Mouse (Mus musculus) heart, embryonic 10.5 days (tissue): Measurements from ENCODE around the gene Arf6. TPM values are rescaled to one million over a fixed set of nuclear protein-coding genes. Genes with fewer than 3 reads are reported as not detected.
A peak's percentile ranks its signal among the peaks of the same experiment; 100 is the strongest.
"Not testable (repeated sequence)": the region's sequence is repeated elsewhere in the genome, so short reads cannot be mapped to it uniquely, and the experiment has no call there.

Experiments
- DNase-seq: peaks from one replicate; pipeline ENCODE4 v3.0.0-alpha.2; 2017; ENCODE audit warnings: low spot score
- H3K27ac ChIP-seq: fragments of 300-500 bp; sonication (generic); 2 replicates; pipeline ENCODE4 v1.5.1; 2016; ENCODE audit warnings: mild to moderate bottlenecking
- H3K27me3 ChIP-seq: fragments of 300-500 bp; sonication (generic); 2 replicates; pipeline ENCODE4 v1.6.1; 2016; ENCODE audit warnings: mild to moderate bottlenecking; ENCODE audit not compliant: poor library complexity, insufficient read depth, severe bottlenecking
- H3K36me3 ChIP-seq: fragments of 300-500 bp; sonication (generic); 2 replicates; pipeline ENCODE4 v1.6.1; 2016; ENCODE audit warnings: mild to moderate bottlenecking, moderate library complexity
- H3K4me1 ChIP-seq: fragments of 300-500 bp; sonication (generic); 2 replicates; pipeline ENCODE4 v1.6.1; 2016; ENCODE audit warnings: mild to moderate bottlenecking
- H3K4me3 ChIP-seq: fragments of 300-500 bp; sonication (generic); 2 replicates; pipeline ENCODE4 v1.5.1; 2016; ENCODE audit warnings: mild to moderate bottlenecking, moderate library complexity
- H3K9me3 ChIP-seq: fragments of 300-500 bp; sonication (generic); 2 replicates; pipeline ENCODE4 v1.6.1; 2016; ENCODE audit warnings: mild to moderate bottlenecking, moderate library complexity
- WGBS: fragments of 180-500 bp; shearing (Covaris S2); methylation state at CpG from one replicate; pipeline ENCODE4 v1.1.7; 2016; 5-methylcytosine and 5-hydroxymethylcytosine counted together
- polyA plus RNA-seq: library from polyadenylated mRNA; unstranded; fragments of >200 nt; fragmentation: Nextera tagmentation; extraction: Ambion mirVana; gene quantifications from 2 replicates; pipeline ENCODE4 v1.2.1, GENCODE M21; 2016

Arf6 gene
- 37.1 and 50.4 TPM in 2 replicates for polyA plus RNA-seq

DNA sequence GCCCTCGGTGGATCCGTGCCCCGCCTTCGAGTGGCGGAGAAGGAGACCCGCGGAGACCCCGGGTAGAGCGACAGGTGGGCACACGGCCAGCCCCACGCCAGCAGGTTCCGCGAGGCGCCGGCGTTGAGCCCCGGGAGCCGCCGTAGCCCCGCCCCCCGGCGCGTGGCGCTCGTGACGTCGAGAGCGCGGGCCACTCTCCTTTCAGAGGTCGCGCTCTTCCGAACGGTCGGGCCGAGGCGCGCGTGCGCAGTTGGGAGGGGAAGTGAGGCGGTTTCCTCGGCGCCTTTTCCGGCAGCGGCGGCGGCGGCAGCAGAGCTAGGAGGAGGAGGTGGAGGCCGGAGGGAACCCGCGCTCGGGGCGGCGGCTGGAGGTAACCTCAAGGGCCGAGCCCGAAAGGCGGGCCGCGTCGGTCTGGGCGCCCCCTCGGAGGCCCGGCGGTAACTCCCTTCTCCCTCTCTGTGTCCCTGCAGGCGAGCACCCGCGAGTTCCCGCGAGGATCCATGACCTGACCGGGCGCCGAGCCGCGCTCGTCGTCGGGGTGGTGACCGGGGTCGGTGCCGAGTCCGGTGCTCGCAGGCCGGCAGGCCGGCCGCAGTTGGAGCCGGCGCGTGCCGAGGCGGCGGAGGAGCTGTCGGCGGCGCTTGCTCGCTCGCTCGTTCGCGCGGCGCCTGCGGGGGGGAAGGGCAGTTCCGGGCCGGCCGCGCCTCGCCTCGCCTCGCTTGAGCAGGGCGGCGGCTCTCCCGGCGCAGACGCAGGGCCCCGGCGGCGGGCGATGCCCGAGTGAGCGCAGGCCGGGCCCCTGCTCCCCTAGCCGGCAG lies at the start of gene Arf6, which contains the start of gene Gm9887:
Arf6 (plus strand) TSS at position 297 of the 818 bp plus-strand sequence.
Gm9887 (minus strand) TSS at position 605 of the 818 bp plus-strand sequence.
- Histone ChIP-seq H3K9me3 (no peaks in the 10 kb centered on the region), H3K36me3 (peaks cover 16% of the 10 kb centered on the region; the same call in 1 of the 2 replicates), H3K4me3 (peak within 1 kb of the TSS; percentile 100), H3K27ac (peak within 1 kb of the TSS; percentile 99), H3K4me1 (peaks cover 21% of the 10 kb centered on the region), H3K27me3 (no peaks in the 10 kb centered on the region)
- DNase-seq = peak; percentile 98
- WGBS = under 1% methylated on average over 121 of the region's 121 CpGs

DNA sequence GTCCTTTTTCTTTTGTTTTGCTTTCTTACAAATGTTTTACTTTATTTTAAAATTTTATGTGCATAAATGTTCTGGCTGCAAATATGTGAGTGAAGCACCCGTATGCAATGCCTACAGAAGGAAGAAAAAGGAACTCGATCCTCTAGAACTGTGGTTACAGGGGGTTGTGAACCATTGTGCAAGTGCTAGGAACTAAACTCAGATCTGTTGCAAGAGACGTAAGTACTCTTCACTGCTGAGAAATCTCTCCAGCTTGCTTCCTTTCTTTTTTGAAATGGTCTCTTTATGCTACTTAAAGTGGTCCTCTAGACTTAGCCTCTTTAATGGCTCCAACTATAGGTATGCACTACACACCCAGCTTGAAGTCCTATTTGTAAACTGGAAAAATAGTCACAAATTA lies 40.8 kb upstream of the Arf6 start:
- peaks cover 77% of the 10 kb centered on the region for H3K36me3 ChIP-seq
- H3K4me3 ChIP-seq = no peak overlapping the region
- no peaks in the 10 kb centered on the region for H3K27me3 ChIP-seq
- H3K9me3 ChIP-seq = no peaks in the 10 kb centered on the region
- no peak overlapping the region for H3K27ac ChIP-seq
- WGBS = 94% methylated on average over 3 of the region's 3 CpGs
- DNase-seq = no peak
- H3K4me1 ChIP-seq = no peaks in the 10 kb centered on the region

DNA sequence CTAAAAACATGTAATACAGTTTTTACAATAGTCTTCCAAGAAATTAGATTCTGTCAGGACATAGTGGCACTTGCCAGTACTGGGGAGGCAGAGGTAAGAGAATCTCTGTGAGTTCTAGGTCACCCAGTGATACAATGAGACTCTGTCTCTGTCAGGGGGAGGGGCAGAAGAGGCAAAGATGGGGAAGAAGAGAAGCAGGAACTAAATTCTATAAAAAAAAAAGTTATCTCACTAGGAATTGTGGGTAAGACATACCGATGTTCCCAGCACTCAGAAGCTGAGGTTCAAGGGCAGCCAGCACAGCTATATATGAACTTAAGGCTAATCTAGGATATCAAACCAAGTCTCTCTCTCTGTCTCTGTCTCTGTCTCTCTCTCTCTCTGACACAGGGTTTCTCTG lies 39.8 kb upstream of the Arf6 start:
- peaks cover 77% of the 10 kb centered on the region for H3K36me3 ChIP-seq
- WGBS = 86% methylated on average over 1 of the region's 1 CpGs

DNA sequence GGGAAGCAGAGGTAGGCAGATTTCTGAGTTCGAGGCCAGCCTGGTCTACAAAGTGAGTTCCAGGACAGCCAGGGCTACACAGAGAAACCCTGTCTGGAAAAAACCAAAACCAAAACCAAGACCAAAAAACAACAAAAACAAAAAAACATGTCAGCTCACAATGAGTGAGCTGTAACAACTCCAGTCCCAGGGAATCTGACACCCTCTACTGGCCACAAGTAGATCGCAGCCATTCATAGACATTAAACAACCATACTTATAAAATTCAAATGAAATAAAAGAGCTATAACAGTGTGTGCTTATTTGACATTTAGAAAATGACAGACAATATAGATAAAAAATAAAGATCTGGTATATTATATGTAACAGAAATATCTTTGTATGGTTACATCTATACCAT lies 38.4 kb upstream of the Arf6 start:
- Histone ChIP-seq H3K36me3 (peaks cover 82% of the 10 kb centered on the region), H3K27me3 (no peaks in the 10 kb centered on the region), H3K27ac (no peak overlapping the region), H3K4me3 (no peak overlapping the region), H3K9me3 (no peaks in the 10 kb centered on the region), H3K4me1 (no peaks in the 10 kb centered on the region)
- no peak for DNase-seq
- 88% methylated on average over 2 of the region's 2 CpGs for WGBS

More for the DNA sequence above, 39.8 kb upstream of the Arf6 start:
- Histone ChIP-seq H3K4me1 (no peaks in the 10 kb centered on the region), H3K4me3 (no peak overlapping the region), H3K9me3 (no peaks in the 10 kb centered on the region), H3K27ac (no peak overlapping the region), H3K27me3 (no peaks in the 10 kb centered on the region)
- DNase-seq = no peak

DNA sequence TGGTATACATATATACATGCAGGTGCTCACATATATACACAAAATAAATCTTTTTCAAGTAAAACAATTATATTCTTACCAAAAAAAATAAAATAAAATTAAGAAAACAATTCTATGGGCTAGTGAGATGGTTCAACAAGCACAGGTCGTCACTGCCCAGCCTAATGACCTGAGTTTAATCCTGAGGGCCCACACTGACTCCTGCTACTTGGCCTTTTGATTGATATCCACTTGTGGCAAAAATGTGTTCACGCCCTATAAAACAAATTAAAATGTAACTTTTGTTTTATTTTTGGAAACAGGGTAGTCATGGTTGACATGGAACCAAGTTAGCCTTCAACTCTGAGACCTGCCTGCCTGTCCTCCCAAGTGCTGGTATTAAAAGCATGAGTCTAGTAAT lies 22.0 kb upstream of the Arf6 start:
- Histone ChIP-seq H3K27ac (no peak overlapping the region), H3K27me3 (no peaks in the 10 kb centered on the region), H3K9me3 (no peaks in the 10 kb centered on the region), H3K4me1 (no peaks in the 10 kb centered on the region), H3K36me3 (peaks cover 80% of the 10 kb centered on the region), H3K4me3 (no peak overlapping the region)
- no peak for DNase-seq
- WGBS = 89% methylated on average over 2 of the region's 2 CpGs

DNA sequence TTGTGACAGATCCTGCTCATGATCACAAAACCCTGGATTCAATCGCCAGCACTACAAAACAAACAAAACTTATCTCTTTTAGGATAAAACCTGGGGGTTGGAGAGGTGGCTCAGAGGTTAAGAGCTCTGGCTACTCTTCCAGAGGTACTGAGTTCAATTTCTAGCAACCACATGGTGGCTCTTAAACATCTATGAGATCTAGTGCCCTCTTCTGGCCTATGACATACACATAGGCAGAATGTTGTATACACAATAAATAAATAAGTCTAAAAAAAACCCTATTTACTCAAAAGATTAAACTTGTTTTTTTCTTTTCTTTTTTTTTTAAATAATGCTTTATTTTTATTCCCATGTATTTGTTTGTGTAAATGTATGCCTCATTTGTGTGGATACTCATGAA lies 20.3 kb upstream of the Arf6 start:
- Histone ChIP-seq H3K4me3 (no peak overlapping the region), H3K4me1 (no peaks in the 10 kb centered on the region; the same call in 1 of the 2 replicates), H3K36me3 (peaks cover 68% of the 10 kb centered on the region), H3K9me3 (no peaks in the 10 kb centered on the region), H3K27ac (no peak overlapping the region), H3K27me3 (no peaks in the 10 kb centered on the region)
- 63% methylated on average over 1 of the region's 1 CpGs for WGBS
- no peak for DNase-seq

DNA sequence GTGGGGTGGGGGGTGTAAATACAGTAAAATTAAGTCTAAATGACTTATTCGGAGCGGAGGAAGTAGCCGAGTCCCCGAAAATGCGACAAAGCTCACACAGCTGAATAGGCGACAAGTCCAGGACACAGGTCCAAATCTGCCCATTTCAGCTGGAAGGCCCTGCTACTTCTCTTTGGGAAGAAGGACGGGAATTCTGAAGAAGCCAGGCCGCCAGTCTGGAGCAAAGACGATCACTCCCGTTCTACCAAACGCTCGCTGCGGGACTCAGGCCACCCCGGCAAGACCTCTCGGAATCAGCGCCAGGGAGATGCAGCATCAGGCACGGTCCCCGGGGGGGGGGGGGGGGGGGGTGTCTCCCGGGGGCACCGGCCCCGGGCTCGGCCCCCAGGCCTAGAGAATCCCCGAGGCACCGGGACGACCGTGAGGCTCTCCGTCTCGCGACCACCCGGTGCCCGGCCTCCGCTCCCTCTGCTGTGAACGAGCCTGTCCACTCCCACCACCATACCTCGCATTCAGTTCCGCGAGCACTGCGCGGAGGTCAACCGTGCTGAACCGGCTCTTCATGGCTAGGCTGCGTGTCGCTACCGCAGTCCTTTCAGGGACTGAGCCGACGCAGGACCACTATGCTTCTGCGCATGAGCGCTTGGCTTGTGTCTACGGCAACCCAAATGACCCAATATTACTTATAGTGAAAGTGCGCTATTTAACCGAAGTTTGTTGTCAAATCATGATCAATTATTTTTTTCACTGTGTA lies 15.2 kb upstream of the Arf6 start, which contains the start of gene Nemf:
Nemf (minus strand) TSS at position 620 of the 754 bp plus-strand sequence.
- peak; percentile 92 for DNase-seq
- Histone ChIP-seq H3K27me3 (no peaks in the 10 kb centered on the region), H3K4me1 (peaks cover under 1% of the 10 kb centered on the region; the same call in 1 of the 2 replicates), H3K36me3 (peaks cover 32% of the 10 kb centered on the region), H3K27ac (peak within 1 kb of the TSS; percentile 93), H3K4me3 (peak within 1 kb of the TSS; percentile 97), H3K9me3 (no peaks in the 10 kb centered on the region)
- WGBS = under 1% methylated on average over 47 of the region's 50 CpGs

DNA sequence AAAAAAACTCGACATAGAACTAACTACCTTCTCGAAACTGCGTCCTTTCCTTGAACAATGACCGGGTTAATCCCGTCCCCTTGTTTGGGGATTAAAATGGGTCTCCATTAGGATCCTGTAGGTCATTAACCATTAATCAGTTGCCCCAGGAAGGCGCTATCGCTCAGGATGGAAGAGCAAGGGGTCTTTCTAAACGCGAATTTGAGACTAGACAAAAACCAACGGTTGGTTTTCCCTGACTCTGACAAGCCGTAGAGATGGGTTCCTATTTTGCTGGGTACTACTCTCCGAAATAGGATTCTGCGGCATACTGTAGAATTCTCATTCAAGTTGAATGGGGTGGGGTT lies 14.7 kb upstream of the Arf6 start:
- no peak for DNase-seq
- WGBS = 7% methylated on average over 13 of the region's 13 CpGs
- Histone ChIP-seq H3K4me1 (peaks cover 5% of the 10 kb centered on the region; the same call in 1 of the 2 replicates), H3K36me3 (peaks cover 27% of the 10 kb centered on the region), H3K27me3 (no peaks in the 10 kb centered on the region), H3K9me3 (no peaks in the 10 kb centered on the region), H3K4me3 (peak overlapping the region; percentile 97), H3K27ac (peak overlapping the region; percentile 93)

DNA sequence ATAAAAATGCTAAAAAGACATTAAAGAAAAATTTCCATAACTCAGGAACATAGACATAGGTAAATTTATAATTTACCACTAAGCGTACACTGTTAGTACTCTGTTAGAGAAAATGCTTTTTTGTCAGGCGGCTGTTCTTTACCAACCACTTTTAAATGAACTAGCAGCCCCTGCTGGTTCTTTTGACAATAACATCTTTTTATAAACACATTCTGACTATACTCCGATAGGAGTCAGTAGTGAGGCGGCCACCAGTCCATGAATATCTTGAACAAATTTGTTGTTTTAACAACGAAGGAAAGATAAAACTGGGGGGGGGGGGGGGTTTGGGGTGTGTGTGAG lies 11.3 kb upstream of the Arf6 start:
- 14% methylated on average over 5 of the region's 5 CpGs for WGBS
- no peak for DNase-seq
- no peak overlapping the region for H3K4me3 ChIP-seq

DNA sequence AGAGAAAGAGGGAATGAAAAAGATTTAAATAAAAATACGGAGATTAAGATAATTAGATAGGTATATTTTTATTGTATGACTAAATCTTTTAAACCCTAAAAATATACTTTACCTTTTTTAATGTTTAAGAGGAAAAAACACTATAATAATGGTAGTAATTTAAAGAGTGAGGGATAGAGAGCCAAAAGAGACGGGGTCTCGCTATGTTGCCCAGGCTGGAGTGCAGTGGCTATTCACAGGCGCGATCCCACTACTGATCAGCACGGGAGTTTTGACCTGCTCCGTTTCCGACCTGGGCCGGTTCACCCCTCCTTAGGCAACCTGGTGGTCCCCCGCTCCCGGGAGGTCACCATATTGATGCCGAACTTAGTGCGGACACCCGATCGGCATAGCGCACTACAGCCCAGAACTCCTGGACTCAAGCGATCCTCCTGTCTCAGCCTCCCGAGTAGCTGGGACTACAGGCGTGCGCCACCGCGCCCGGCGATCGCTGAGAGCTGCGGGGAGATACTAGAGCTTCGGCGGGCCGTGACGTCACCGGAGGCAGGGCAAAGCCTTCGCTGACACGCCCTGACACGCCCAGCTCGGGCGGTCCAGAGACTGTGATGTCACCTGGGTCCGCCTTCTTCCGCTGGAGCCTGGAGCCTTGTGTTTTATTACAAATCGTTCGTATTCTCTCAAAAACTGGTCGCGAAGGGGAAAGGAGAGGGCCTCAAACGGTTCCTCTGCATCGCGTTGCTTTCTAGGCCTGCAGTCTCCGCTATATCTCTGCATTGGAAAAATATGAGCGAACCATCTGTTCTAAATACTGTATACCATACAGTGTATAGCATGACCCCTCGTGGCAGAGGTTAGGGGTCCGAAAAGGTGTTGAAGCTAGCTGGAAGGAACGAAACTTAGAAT lies 10.7 kb upstream of the Arf6 start:
- peaks cover 16% of the 10 kb centered on the region; the same call in 1 of the 2 replicates for H3K4me1 ChIP-seq
- H3K4me3 ChIP-seq = peak overlapping the region; percentile 67
- H3K9me3 ChIP-seq, H3K27me3 ChIP-seq, H3K36me3 ChIP-seq: not testable (repeated sequence)
- DNase-seq = peak; percentile 99
- H3K27ac ChIP-seq = peak overlapping the region; percentile 90
- under 1% methylated on average over 41 of the region's 50 CpGs for WGBS

More for the DNA sequence above, 11.3 kb upstream of the Arf6 start:
- Histone ChIP-seq H3K4me1 (peaks cover 16% of the 10 kb centered on the region; the same call in 1 of the 2 replicates), H3K36me3 (no peaks in the 10 kb centered on the region), H3K9me3 (no peaks in the 10 kb centered on the region), H3K27ac (no peak overlapping the region), H3K27me3 (no peaks in the 10 kb centered on the region)

DNA sequence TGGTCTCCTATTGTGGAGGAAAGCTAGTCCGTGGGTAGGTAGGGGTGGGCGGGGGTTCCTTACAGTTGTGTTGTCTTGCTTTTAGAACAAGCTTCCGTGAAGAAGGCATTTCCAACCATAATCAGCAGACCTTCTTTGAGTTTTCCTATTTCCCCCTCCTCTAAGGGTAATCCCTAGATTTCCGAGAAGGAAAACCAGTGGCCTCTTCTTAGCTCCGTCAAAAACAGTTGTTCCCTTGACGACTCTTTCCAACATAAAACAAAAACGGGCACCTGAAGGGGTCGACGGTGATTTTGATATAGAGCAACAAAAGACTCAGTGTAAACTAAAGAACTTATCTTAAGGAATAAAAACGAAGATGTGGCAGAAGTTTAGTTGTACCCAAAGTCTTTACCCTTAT lies 10.0 kb upstream of the Arf6 start:
- 6% methylated on average over 10 of the region's 10 CpGs for WGBS
- peaks cover 16% of the 10 kb centered on the region; the same call in 1 of the 2 replicates for H3K4me1 ChIP-seq
- H3K9me3 ChIP-seq = no peaks in the 10 kb centered on the region
- no peak for DNase-seq
- peak overlapping the region; percentile 67 for H3K4me3 ChIP-seq
- peak overlapping the region; percentile 90 for H3K27ac ChIP-seq
- no peaks in the 10 kb centered on the region for H3K36me3 ChIP-seq
- H3K27me3 ChIP-seq = no peaks in the 10 kb centered on the region

DNA sequence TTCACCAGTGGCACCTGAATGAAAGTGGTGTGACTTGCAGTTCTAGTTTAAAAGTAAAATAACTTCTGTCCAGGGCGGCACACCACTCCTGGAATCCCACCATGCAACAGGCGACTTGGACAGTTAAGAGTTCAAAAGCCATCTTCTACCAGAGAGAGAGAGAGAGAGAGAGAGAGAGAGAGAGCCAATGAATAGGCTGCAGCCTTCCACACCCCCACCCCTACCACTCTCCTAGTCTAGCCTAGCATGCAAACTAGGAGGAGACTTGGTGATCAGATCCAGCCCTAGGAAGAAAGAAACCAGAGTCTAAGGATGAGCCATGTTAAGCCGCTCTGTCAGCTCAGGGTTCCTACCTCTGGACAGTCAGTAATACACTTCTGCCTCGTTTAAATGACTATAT lies 9.6 kb upstream of the Arf6 start:
- no peak for DNase-seq
- peak overlapping the region; percentile 67 for H3K4me3 ChIP-seq
- H3K4me1 ChIP-seq = peaks cover 16% of the 10 kb centered on the region; the same call in 1 of the 2 replicates
- H3K36me3 ChIP-seq = no peaks in the 10 kb centered on the region
- no peaks in the 10 kb centered on the region for H3K27me3 ChIP-seq
- H3K27ac ChIP-seq = peak overlapping the region; percentile 90
- WGBS = 47% methylated on average over 4 of the region's 4 CpGs
- no peaks in the 10 kb centered on the region for H3K9me3 ChIP-seq
